Mouse (Mus musculus): ENCODE measurements around the gene Mrpl53. TPM values are rescaled to one million over a fixed set of nuclear protein-coding genes. Genes with fewer than 3 reads are reported as not detected.

Mrpl53 gene
- polyA plus RNA-seq, 1 experiment from 2014 or later = 139 TPM

GRCm38 (mm10) chr6:83137576-83137950, 28.7 kb downstream of the Mrpl53 start:
- no peaks in the 10 kb centered on the region for H3K27me3 ChIP-seq (ENCODE audit: control insufficient read depth, insufficient read depth, low read length)
- H3K9ac ChIP-seq (ENCODE audit: low read depth, low read length) = peak overlapping the region; percentile 89
- H3K27ac ChIP-seq (ENCODE audit: low read depth, low read length) = peak overlapping the region; percentile 99
- peak overlapping the region; percentile 74 for H3K4me2 ChIP-seq (replicated peaks; ENCODE audit: low read depth, low read length)
- peak; percentile 84 for ATAC-seq (ENCODE audit: low FRiP score, low TSS enrichment)
- peak overlapping the region; percentile 66 for H3K4me3 ChIP-seq (ENCODE audit: low read length)
- no peaks in the 10 kb centered on the region for H3K9me3 ChIP-seq (ENCODE audit: control insufficient read depth, low read length)
- H3K36me3 ChIP-seq (ENCODE audit: control insufficient read depth, insufficient read depth, low read length) = no peaks in the 10 kb centered on the region; the same call in 1 of the 2 replicates
- WGBS = under 1% methylated on average over 12 of the region's 12 CpGs
- H3K4me1 ChIP-seq (ENCODE audit: control insufficient read depth, insufficient read depth, low read length) = peaks cover 38% of the 10 kb centered on the region

GRCm38 (mm10) chr6:83138056-83138455, 29.2 kb downstream of the Mrpl53 start:
- Histone ChIP-seq H3K4me1 (ENCODE audit: control insufficient read depth, insufficient read depth, low read length) (peaks cover 38% of the 10 kb centered on the region), H3K4me2 (replicated peaks; ENCODE audit: low read depth, low read length) (peak overlapping the region; percentile 74), H3K27ac (ENCODE audit: low read depth, low read length) (peak overlapping the region; percentile 99), H3K9me3 (ENCODE audit: control insufficient read depth, low read length) (no peaks in the 10 kb centered on the region), H3K9ac (ENCODE audit: low read depth, low read length) (peak overlapping the region; percentile 89), H3K4me3 (ENCODE audit: low read length) (peak overlapping the region; percentile 66), H3K27me3 (ENCODE audit: control insufficient read depth, insufficient read depth, low read length) (no peaks in the 10 kb centered on the region), H3K36me3 (ENCODE audit: control insufficient read depth, insufficient read depth, low read length) (peaks cover 2% of the 10 kb centered on the region; the same call in 1 of the 2 replicates)
- peak; percentile 51 for ATAC-seq (ENCODE audit: low FRiP score, low TSS enrichment)
- under 1% methylated on average over 11 of the region's 11 CpGs for WGBS

GRCm38 (mm10) chr6:83140044-83140443, 31.2 kb downstream of the Mrpl53 start:
- no peak overlapping the region for H3K9ac ChIP-seq (ENCODE audit: low read depth, low read length)
- peaks cover 3% of the 10 kb centered on the region; the same call in 1 of the 2 replicates for H3K36me3 ChIP-seq (ENCODE audit: control insufficient read depth, insufficient read depth, low read length)
- 96% methylated on average over 8 of the region's 8 CpGs for WGBS
- H3K4me2 ChIP-seq (replicated peaks; ENCODE audit: low read depth, low read length) = no peak overlapping the region
- H3K9me3 ChIP-seq (ENCODE audit: control insufficient read depth, low read length) = no peaks in the 10 kb centered on the region
- H3K4me1 ChIP-seq (ENCODE audit: control insufficient read depth, insufficient read depth, low read length) = peaks cover 32% of the 10 kb centered on the region
- no peaks in the 10 kb centered on the region for H3K27me3 ChIP-seq (ENCODE audit: control insufficient read depth, insufficient read depth, low read length)
- H3K4me3 ChIP-seq (ENCODE audit: low read length) = no peak overlapping the region
- no peak for ATAC-seq (ENCODE audit: low FRiP score, low TSS enrichment)
- no peak overlapping the region for H3K27ac ChIP-seq (ENCODE audit: low read depth, low read length)

- Histone ChIP-seq H3K36me3 (ENCODE audit: control insufficient read depth, insufficient read depth, low read length) (peaks cover 3% of the 10 kb centered on the region; the same call in 1 of the 2 replicates), H3K27ac (ENCODE audit: low read depth, low read length) (no peak overlapping the region), H3K27me3 (ENCODE audit: control insufficient read depth, insufficient read depth, low read length) (no peaks in the 10 kb centered on the region), H3K9me3 (ENCODE audit: control insufficient read depth, low read length) (no peaks in the 10 kb centered on the region), H3K4me3 (ENCODE audit: low read length) (no peak overlapping the region), H3K9ac (ENCODE audit: low read depth, low read length) (no peak overlapping the region), H3K4me1 (ENCODE audit: control insufficient read depth, insufficient read depth, low read length) (peaks cover 24% of the 10 kb centered on the region), H3K4me2 (replicated peaks; ENCODE audit: low read depth, low read length) (peak overlapping the region; percentile 61)
- WGBS = 46% methylated on average over 4 of the region's 4 CpGs
- no peak for ATAC-seq (ENCODE audit: low FRiP score, low TSS enrichment)
Observed at GRCm38 (mm10) chr6:83141636-83142035, 32.8 kb downstream of the Mrpl53 start.

- 3% methylated on average over 38 of the region's 41 CpGs for WGBS
- ATAC-seq (ENCODE audit: low FRiP score, low TSS enrichment) = no peak
- no peaks in the 10 kb centered on the region for H3K9me3 ChIP-seq (ENCODE audit: control insufficient read depth, low read length)
- no peaks in the 10 kb centered on the region for H3K27me3 ChIP-seq (ENCODE audit: control insufficient read depth, insufficient read depth, low read length)
- H3K4me3 ChIP-seq (ENCODE audit: low read length) = peak overlapping the region; percentile 30
- H3K9ac ChIP-seq (ENCODE audit: low read depth, low read length) = peak overlapping the region; percentile 62
- peaks cover 26% of the 10 kb centered on the region for H3K4me1 ChIP-seq (ENCODE audit: control insufficient read depth, insufficient read depth, low read length)
- peak overlapping the region; percentile 61 for H3K4me2 ChIP-seq (replicated peaks; ENCODE audit: low read depth, low read length)
- H3K36me3 ChIP-seq (ENCODE audit: control insufficient read depth, insufficient read depth, low read length) = peaks cover 6% of the 10 kb centered on the region; the same call in 1 of the 2 replicates
- no peak overlapping the region for H3K27ac ChIP-seq (ENCODE audit: low read depth, low read length)
Observed at GRCm38 (mm10) chr6:83142211-83142731, 33.4 kb downstream of the Mrpl53 start.

- Histone ChIP-seq H3K36me3 (ENCODE audit: control insufficient read depth, insufficient read depth, low read length) (peaks cover 11% of the 10 kb centered on the region), H3K4me2 (replicated peaks; ENCODE audit: low read depth, low read length) (no peak overlapping the region), H3K9ac (ENCODE audit: low read depth, low read length) (0 out of 2 replicates have a peak overlapping the region, but pooled peaks have one; percentile 7), H3K27ac (ENCODE audit: low read depth, low read length) (no peak overlapping the region), H3K4me3 (ENCODE audit: low read length) (no peak overlapping the region), H3K9me3 (ENCODE audit: control insufficient read depth, low read length) (no peaks in the 10 kb centered on the region), H3K27me3 (ENCODE audit: control insufficient read depth, insufficient read depth, low read length) (no peaks in the 10 kb centered on the region), H3K4me1 (ENCODE audit: control insufficient read depth, insufficient read depth, low read length) (peaks cover 25% of the 10 kb centered on the region)
- WGBS = 47% methylated on average over 11 of the region's 11 CpGs
- no peak for ATAC-seq (ENCODE audit: low FRiP score, low TSS enrichment)
Observed at GRCm38 (mm10) chr6:83142886-83143285, 34.0 kb downstream of the Mrpl53 start.

GRCm38 (mm10) chr6:83145209-83145608, 36.4 kb downstream of the Mrpl53 start:
- no peak overlapping the region for H3K9ac ChIP-seq (ENCODE audit: low read depth, low read length)
- peaks cover 28% of the 10 kb centered on the region for H3K36me3 ChIP-seq (ENCODE audit: control insufficient read depth, insufficient read depth, low read length)
- no peak overlapping the region for H3K4me2 ChIP-seq (replicated peaks; ENCODE audit: low read depth, low read length)
- no peaks in the 10 kb centered on the region for H3K9me3 ChIP-seq (ENCODE audit: control insufficient read depth, low read length)
- WGBS = 81% methylated on average over 2 of the region's 2 CpGs
- no peak overlapping the region for H3K4me3 ChIP-seq (ENCODE audit: low read length)
- peaks cover 13% of the 10 kb centered on the region; the same call in 1 of the 2 replicates for H3K4me1 ChIP-seq (ENCODE audit: control insufficient read depth, insufficient read depth, low read length)
- no peak overlapping the region for H3K27ac ChIP-seq (ENCODE audit: low read depth, low read length)
- no peaks in the 10 kb centered on the region for H3K27me3 ChIP-seq (ENCODE audit: control insufficient read depth, insufficient read depth, low read length)
- ATAC-seq (ENCODE audit: low FRiP score, low TSS enrichment) = no peak

- ATAC-seq (ENCODE audit: low FRiP score, low TSS enrichment) = no peak
- 0 out of 2 replicates have a peak overlapping the region, but pooled peaks have one; percentile 24 for H3K27ac ChIP-seq (ENCODE audit: low read depth, low read length)
- peaks cover 13% of the 10 kb centered on the region; the same call in 1 of the 2 replicates for H3K4me1 ChIP-seq (ENCODE audit: control insufficient read depth, insufficient read depth, low read length)
- H3K4me2 ChIP-seq (replicated peaks; ENCODE audit: low read depth, low read length) = no peak overlapping the region
- no peaks in the 10 kb centered on the region for H3K9me3 ChIP-seq (ENCODE audit: control insufficient read depth, low read length)
- H3K27me3 ChIP-seq (ENCODE audit: control insufficient read depth, insufficient read depth, low read length) = no peaks in the 10 kb centered on the region
- peaks cover 34% of the 10 kb centered on the region for H3K36me3 ChIP-seq (ENCODE audit: control insufficient read depth, insufficient read depth, low read length)
- H3K4me3 ChIP-seq (ENCODE audit: low read length) = no peak overlapping the region
- 66% methylated on average over 9 of the region's 9 CpGs for WGBS
- no peak overlapping the region for H3K9ac ChIP-seq (ENCODE audit: low read depth, low read length)
Observed at GRCm38 (mm10) chr6:83145805-83146204, 37.0 kb downstream of the Mrpl53 start.

GRCm38 (mm10) chr6:83147280-83147679, 38.4 kb downstream of the Mrpl53 start:
- ATAC-seq (ENCODE audit: low FRiP score, low TSS enrichment) = peak; percentile 18; the same call in 1 of the 2 replicates
- Histone ChIP-seq H3K36me3 (ENCODE audit: control insufficient read depth, insufficient read depth, low read length) (peaks cover 39% of the 10 kb centered on the region), H3K4me3 (ENCODE audit: low read length) (no peak overlapping the region), H3K4me2 (replicated peaks; ENCODE audit: low read depth, low read length) (no peak overlapping the region), H3K4me1 (ENCODE audit: control insufficient read depth, insufficient read depth, low read length) (peaks cover 6% of the 10 kb centered on the region; the same call in 1 of the 2 replicates), H3K9me3 (ENCODE audit: control insufficient read depth, low read length) (no peaks in the 10 kb centered on the region), H3K27ac (ENCODE audit: low read depth, low read length) (no peak overlapping the region), H3K9ac (ENCODE audit: low read depth, low read length) (no peak overlapping the region), H3K27me3 (ENCODE audit: control insufficient read depth, insufficient read depth, low read length) (no peaks in the 10 kb centered on the region)
- 37% methylated on average over 7 of the region's 7 CpGs for WGBS

Measured in kidney, embryonic 14.5 days (tissue).